Mouse (Mus musculus) kidney, embryonic 14.5 days (tissue): ENCODE measurements around the gene Dock8. TPM values are rescaled to one million over a fixed set of nuclear protein-coding genes. Genes with fewer than 3 reads are reported as not detected.

Experiments used
- ATAC-seq: fragments of 200-750 bp; cut with Nextera tagmentation; 2 replicates; pipeline ENCODE4 v1.8.0; 2017; ENCODE audit warnings: moderate number of reproducible peaks, mild to moderate bottlenecking, moderate TSS enrichment, moderate library complexity; ENCODE audit not compliant: low FRiP score, low TSS enrichment
- H3K27ac ChIP-seq: fragments of 300-500 bp; sonication (generic); 2 replicates; pipeline ENCODE4 v1.5.1; 2014; ENCODE audit warnings: low read depth, mild to moderate bottlenecking, low read length, moderate library complexity, mixed read lengths
- H3K27me3 ChIP-seq: fragments of 300-500 bp; sonication (generic); 2 replicates; pipeline ENCODE4 v1.6.1; 2014; ENCODE audit warnings: mild to moderate bottlenecking, low read length; ENCODE audit not compliant: control insufficient read depth, insufficient read depth
- H3K36me3 ChIP-seq: fragments of 300-500 bp; sonication (generic); 2 replicates; pipeline ENCODE4 v1.6.1; 2014; ENCODE audit warnings: low read length, mixed read lengths; ENCODE audit not compliant: control insufficient read depth, insufficient read depth
- H3K4me1 ChIP-seq: fragments of 300-500 bp; sonication (generic); 2 replicates; pipeline ENCODE4 v1.6.1; 2014; ENCODE audit warnings: low read length, mixed read lengths; ENCODE audit not compliant: control insufficient read depth, insufficient read depth
- H3K4me2 ChIP-seq: fragments of 300-500 bp; sonication (generic); replicated peaks from 2 replicates; pipeline ENCODE4 v1.6.1; 2014; ENCODE audit warnings: low read depth, mild to moderate bottlenecking, low read length
- H3K4me3 ChIP-seq: fragments of 300-500 bp; sonication (generic); 2 replicates; pipeline ENCODE4 v1.5.1; 2014; ENCODE audit warnings: mild to moderate bottlenecking, low read length
- H3K9ac ChIP-seq: fragments of 300-500 bp; sonication (generic); 2 replicates; pipeline ENCODE4 v1.6.1; 2014; ENCODE audit warnings: low read depth, mild to moderate bottlenecking, low read length, moderate library complexity
- H3K9me3 ChIP-seq: fragments of 300-500 bp; sonication (generic); 2 replicates; pipeline ENCODE4 v1.6.1; 2016; ENCODE audit warnings: low read length; ENCODE audit not compliant: control insufficient read depth
- WGBS: fragments of 180-500 bp; shearing (Covaris S2); extraction: QIAGEN DNeasy Blood & Tissue Kit; methylation state at CpG from one replicate; pipeline ENCODE4 v1.1.7; 2014; 5-methylcytosine and 5-hydroxymethylcytosine counted together
- polyA plus RNA-seq: library from polyadenylated mRNA; unstranded; fragments of >200 nt; fragmentation: Nextera tagmentation; extraction: Ambion mirVana; gene quantifications from 2 replicates; pipeline ENCODE4 v1.2.1, GENCODE M21; 2014

Dock8 gene
- polyA plus RNA-seq, 1 experiment from 2014 or later: 4.9 TPM

DNA sequence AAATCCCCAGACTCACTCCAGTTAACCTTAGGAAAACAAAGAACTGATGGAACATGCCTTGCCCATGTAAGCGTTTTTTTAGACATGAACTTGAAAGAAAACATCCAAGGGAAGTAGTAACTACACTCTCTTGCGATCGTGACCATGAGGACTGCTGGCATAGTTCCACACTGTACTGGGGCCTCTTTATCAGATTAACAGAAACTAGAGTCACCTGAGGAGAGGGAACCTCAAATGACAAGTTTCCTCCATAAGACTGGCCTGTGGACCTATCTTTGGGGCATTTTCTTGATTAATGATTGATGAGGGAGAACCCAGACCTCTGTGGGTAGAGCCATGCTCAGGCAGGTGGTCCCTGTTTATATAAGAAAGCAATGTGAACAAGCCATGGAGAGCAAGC, 44.7 kb downstream of the Dock8 start:
- H3K27me3 ChIP-seq: no peaks in the 10 kb centered on the region
- no peak overlapping the region; the same call in 1 of the 2 replicates for H3K27ac ChIP-seq
- no peak overlapping the region for H3K9ac ChIP-seq
- ATAC-seq: no peak
- no peak overlapping the region for H3K4me2 ChIP-seq
- H3K4me1 ChIP-seq: no peaks in the 10 kb centered on the region
- no peaks in the 10 kb centered on the region for H3K9me3 ChIP-seq
- H3K36me3 ChIP-seq: no peaks in the 10 kb centered on the region
- 53% methylated on average over 3 of the region's 3 CpGs for WGBS
- H3K4me3 ChIP-seq: no peak overlapping the region

GRCm38 (mm10) chr19:25052355-25052754, 53.0 kb downstream of the Dock8 start:
- 87% methylated on average over 7 of the region's 7 CpGs for WGBS
- Histone ChIP-seq H3K4me3 (no peak overlapping the region), H3K4me2 (no peak overlapping the region), H3K36me3 (no peaks in the 10 kb centered on the region), H3K27ac (no peak overlapping the region), H3K9ac (no peak overlapping the region), H3K9me3 (no peaks in the 10 kb centered on the region), H3K4me1 (no peaks in the 10 kb centered on the region), H3K27me3 (no peaks in the 10 kb centered on the region)
- ATAC-seq: no peak

GRCm38 (mm10) chr19:25053152-25053551, 53.8 kb downstream of the Dock8 start:
- Histone ChIP-seq H3K4me2 (no peak overlapping the region), H3K27me3 (no peaks in the 10 kb centered on the region), H3K9me3 (no peaks in the 10 kb centered on the region), H3K4me1 (no peaks in the 10 kb centered on the region), H3K36me3 (no peaks in the 10 kb centered on the region), H3K9ac (no peak overlapping the region), H3K27ac (no peak overlapping the region), H3K4me3 (no peak overlapping the region)
- WGBS: 80% methylated on average over 7 of the region's 7 CpGs
- no peak for ATAC-seq

DNA sequence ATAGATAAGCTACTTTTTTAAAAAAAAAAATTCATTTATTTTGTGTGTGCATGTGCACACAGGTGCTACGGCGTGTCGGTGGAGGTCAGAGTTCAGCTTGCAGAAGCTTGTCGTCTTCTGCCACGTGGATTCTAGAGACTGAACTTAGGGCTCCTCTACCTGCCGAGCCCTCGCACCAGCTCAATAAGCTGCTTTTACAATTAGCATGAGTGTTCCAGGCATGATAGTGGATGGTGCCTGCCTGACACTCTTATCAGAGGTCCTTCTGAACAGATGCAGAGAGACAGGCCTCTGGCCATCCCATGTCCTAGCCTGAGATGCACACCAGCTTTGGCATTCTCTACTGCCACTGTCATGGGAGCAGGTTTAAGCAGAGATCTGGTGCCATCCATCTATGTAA, 55.7 kb downstream of the Dock8 start:
- H3K4me2 ChIP-seq: no peak overlapping the region
- no peak for ATAC-seq
- H3K4me3 ChIP-seq: no peak overlapping the region
- H3K9me3 ChIP-seq: no peaks in the 10 kb centered on the region
- no peaks in the 10 kb centered on the region for H3K36me3 ChIP-seq
- 89% methylated on average over 7 of the region's 7 CpGs for WGBS
- no peak overlapping the region for H3K27ac ChIP-seq
- no peaks in the 10 kb centered on the region for H3K27me3 ChIP-seq
- no peak overlapping the region for H3K9ac ChIP-seq
- H3K4me1 ChIP-seq: no peaks in the 10 kb centered on the region

GRCm38 (mm10) chr19:25055559-25055958, 56.2 kb downstream of the Dock8 start:
- H3K27me3 ChIP-seq: no peaks in the 10 kb centered on the region
- H3K4me2 ChIP-seq: no peak overlapping the region
- no peak overlapping the region for H3K4me3 ChIP-seq
- WGBS: 94% methylated on average over 7 of the region's 7 CpGs
- no peaks in the 10 kb centered on the region for H3K36me3 ChIP-seq
- H3K27ac ChIP-seq: no peak overlapping the region
- no peak overlapping the region for H3K9ac ChIP-seq
- H3K4me1 ChIP-seq: 0 out of 2 replicates have a peak, but pooled peaks cover 3% of the 10 kb centered on the region
- no peaks in the 10 kb centered on the region for H3K9me3 ChIP-seq
- ATAC-seq: no peak

- Histone ChIP-seq H3K4me1 (0 out of 2 replicates have a peak, but pooled peaks cover 3% of the 10 kb centered on the region), H3K9ac (no peak overlapping the region)
- WGBS: 89% methylated on average over 10 of the region's 10 CpGs
Measured at GRCm38 (mm10) chr19:25056224-25056623, 56.9 kb downstream of the Dock8 start.

GRCm38 (mm10) chr19:25057826-25058225, 58.5 kb downstream of the Dock8 start:
- Histone ChIP-seq H3K27ac (no peak overlapping the region), H3K27me3 (no peaks in the 10 kb centered on the region), H3K9ac (no peak overlapping the region), H3K36me3 (no peaks in the 10 kb centered on the region), H3K4me1 (0 out of 2 replicates have a peak, but pooled peaks cover 3% of the 10 kb centered on the region), H3K4me3 (no peak overlapping the region), H3K4me2 (no peak overlapping the region), H3K9me3 (no peaks in the 10 kb centered on the region)
- ATAC-seq: no peak
- WGBS: 96% methylated on average over 8 of the region's 8 CpGs

More at GRCm38 (mm10) chr19:25056224-25056623, 56.9 kb downstream of the Dock8 start:
- H3K9me3 ChIP-seq: no peaks in the 10 kb centered on the region
- no peaks in the 10 kb centered on the region for H3K27me3 ChIP-seq
- H3K4me2 ChIP-seq: no peak overlapping the region
- ATAC-seq: no peak
- no peak overlapping the region for H3K27ac ChIP-seq
- no peak overlapping the region for H3K4me3 ChIP-seq
- no peaks in the 10 kb centered on the region for H3K36me3 ChIP-seq

DNA sequence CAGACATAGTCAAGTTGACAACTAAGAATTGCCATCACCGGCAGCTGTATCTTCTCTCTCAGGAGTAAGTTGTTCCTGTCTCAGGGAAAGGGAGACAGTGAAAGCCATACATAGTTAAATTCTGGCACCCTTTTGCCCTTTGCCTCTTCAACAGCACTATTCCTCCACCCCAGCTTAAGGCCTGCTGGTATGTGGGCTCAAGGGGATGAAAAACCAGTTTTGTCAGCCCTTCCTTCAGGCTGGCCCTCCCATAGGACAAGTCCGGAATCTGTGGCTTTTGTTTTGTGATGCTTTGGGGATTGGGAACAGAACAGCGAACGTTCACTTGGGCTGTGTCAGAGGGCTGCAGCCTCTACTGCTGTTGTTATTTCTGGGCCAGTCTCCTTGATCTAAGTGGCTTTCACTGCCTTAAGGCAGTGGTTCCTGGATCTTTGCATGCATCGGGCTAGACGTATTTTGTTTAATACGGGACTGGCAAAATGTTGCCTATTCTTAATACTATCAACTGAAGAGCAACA, 60.6 kb downstream of the Dock8 start:
- H3K36me3 ChIP-seq: no peaks in the 10 kb centered on the region
- no peak for ATAC-seq
- peak overlapping the region; percentile 26 for H3K4me2 ChIP-seq
- no peak overlapping the region for H3K27ac ChIP-seq
- H3K4me3 ChIP-seq: no peak overlapping the region
- H3K4me1 ChIP-seq: 0 out of 2 replicates have a peak, but pooled peaks cover 3% of the 10 kb centered on the region
- WGBS: 52% methylated on average over 7 of the region's 7 CpGs
- H3K9ac ChIP-seq: no peak overlapping the region
- no peaks in the 10 kb centered on the region for H3K9me3 ChIP-seq
- H3K27me3 ChIP-seq: no peaks in the 10 kb centered on the region

DNA sequence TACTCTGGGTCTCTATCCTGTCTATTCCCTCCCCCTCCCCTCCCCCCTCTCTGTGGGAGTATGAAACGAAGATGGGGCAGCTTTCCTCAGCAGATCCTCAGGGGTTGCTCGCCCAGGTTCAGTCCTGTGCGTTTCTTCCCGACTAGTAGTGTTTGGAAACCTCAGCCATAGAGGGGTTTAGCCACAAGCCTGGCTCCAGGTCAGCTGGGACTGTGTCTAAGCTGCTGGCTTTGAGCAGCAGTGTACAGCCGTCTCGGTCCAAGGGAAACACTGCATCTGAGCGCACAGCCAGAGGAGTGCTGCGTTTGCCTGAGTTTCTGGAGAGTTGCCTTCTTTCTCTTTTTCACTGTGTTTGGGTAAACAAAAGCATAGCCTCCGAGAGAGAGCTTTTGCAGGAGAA, 61.0 kb downstream of the Dock8 start:
- no peaks in the 10 kb centered on the region for H3K9me3 ChIP-seq
- 0 out of 2 replicates have a peak overlapping the region, but pooled peaks have one; percentile 5 for H3K9ac ChIP-seq
- WGBS: 16% methylated on average over 9 of the region's 9 CpGs
- no peak overlapping the region for H3K27ac ChIP-seq
- 0 out of 2 replicates have a peak, but pooled peaks cover 3% of the 10 kb centered on the region for H3K4me1 ChIP-seq
- H3K36me3 ChIP-seq: no peaks in the 10 kb centered on the region
- H3K4me3 ChIP-seq: 0 out of 2 replicates have a peak overlapping the region, but pooled peaks have one; percentile 13
- 0 out of 2 replicates have a peak, but pooled peaks have one; percentile 57 for ATAC-seq
- peak overlapping the region; percentile 26 for H3K4me2 ChIP-seq
- H3K27me3 ChIP-seq: no peaks in the 10 kb centered on the region
